ENCODE assay signal across 7 mouse cellular contexts in genomic region chr1:172594495-172594894, GRCm38 (mm10). TPM values are rescaled to one million over a fixed set of nuclear protein-coding genes. Genes with fewer than 3 reads are reported as not detected.
DNase-seq lines count a peak whose midpoint lies in the region; ATAC-seq and TF ChIP-seq lines count a peak whose summit lies in the region.

No protein-coding gene starts in this region.

- in situ Hi-C loops in CH12.LX (cut with MboI; ENCODE audit: low pct_ligation_motif_present, low pct_unique_long_range_greater_than_20kb, low sequenced_read_pairs), result no loop called here

- DNase-seq in layer of hippocampus, adult 11-12 months (ENCODE audit: low spot score), result peak; percentile 54
- DNase-seq in layer of hippocampus, adult 8-10 months (ENCODE audit: low spot score in 2 of 2), result no peak
- DNase-seq in CH12.LX (ENCODE audit: extremely low read depth), result peak; percentile 42
- DNase-seq in MN1 (ENCODE audit: low spot score), result peak; percentile 50
- peak; percentile 69 to 74 for DNase-seq in kidney, postnatal 4 days

- no peak overlapping the region for H3K27ac ChIP-seq in CH12.LX (ENCODE audit: insufficient read depth, low read depth)
- H3K27ac ChIP-seq in embryonic fibroblast, embryonic 13.5 days (ENCODE audit: insufficient read depth, low read length), result no peak overlapping the region

- H3K9ac ChIP-seq in CH12.LX (ENCODE audit: insufficient read depth, low read depth), result no peak overlapping the region

- peaks cover 16% of the 10 kb centered on the region for H3K27me3 ChIP-seq in CH12.LX (replicated peaks)

- TF ChIP-seq RAD21 in CH12.LX (IDR thresholded peaks at IDR 0.05; ENCODE audit: low read depth, low read length), result peak; percentile 25

- TF ChIP-seq EP300 in CH12.LX (IDR thresholded peaks at IDR 0.05; ENCODE audit: low read length), result no peak

- TF ChIP-seq CTCF in CH12.LX (conservative IDR thresholded peaks at IDR 0.05 in 1 of 2, IDR thresholded peaks at IDR 0.05 in 1 of 2; ENCODE audit: low read depth in 2 of 2, low read length in 2 of 2), result peak; percentile 47 to 71; a peak in 3 of 4 replicates
- 0 out of 2 replicates have a peak, but pooled peaks have one; percentile 11 for TF ChIP-seq CTCF in embryonic fibroblast, embryonic 13.5 days (IDR thresholded peaks at IDR 0.05; ENCODE audit: borderline replicate concordance, insufficient read depth, low read length)

- no peaks in the 10 kb centered on the region for H3K9me3 ChIP-seq in CH12.LX (replicated peaks; ENCODE audit: low read length)

- H3K4me1 ChIP-seq in CH12.LX (ENCODE audit: control insufficient read depth in 1 of 2, insufficient read depth in 2 of 2), result peaks cover 8 to 16% of the 10 kb centered on the region in 2 experiments
- H3K4me1 ChIP-seq in embryonic fibroblast, embryonic 13.5 days (ENCODE audit: control insufficient read depth, insufficient read depth, low read length), result no peaks in the 10 kb centered on the region

- H3K36me3 ChIP-seq in CH12.LX (replicated peaks in 1 of 2; ENCODE audit: control insufficient read depth in 1 of 2, insufficient read depth in 1 of 2, low read length in 1 of 2), result no peaks in the 10 kb centered on the region

- ATAC-seq in neutrophil, adult 5-6 weeks (ENCODE audit: extremely low read depth, insufficient number of reproducible peaks, low FRiP score, poor library complexity, severe bottlenecking), result 0 out of 2 replicates have a peak, but pooled peaks have one; percentile 33

- H3K4me3 ChIP-seq in CH12.LX (replicated peaks in 1 of 3; ENCODE audit: low read depth in 2 of 3, low read length in 2 of 3, poor library complexity in 1 of 3), result no peak overlapping the region
- no peak overlapping the region for H3K4me3 ChIP-seq in embryonic fibroblast, embryonic 13.5 days (ENCODE audit: insufficient read depth, low read length)

- no peak overlapping the region for H3K4me2 ChIP-seq in CH12.LX (ENCODE audit: insufficient read depth, low read depth, poor library complexity, severe bottlenecking)

- no peak for TF ChIP-seq POLR2A in CH12.LX (IDR thresholded peaks at IDR 0.05; ENCODE audit: low read depth, low read length)
- no peak for TF ChIP-seq POLR2A in embryonic fibroblast, embryonic 13.5 days (IDR thresholded peaks at IDR 0.05; ENCODE audit: low read depth, low read length)

- dilution Hi-C loops in CH12.LX (cut with MboI; ENCODE audit: extremely low pct_ligation_motif_present, extremely low pct_unique_long_range_greater_than_20kb, low sequenced_read_pairs), result no loop called here

- H3K79me2 ChIP-seq in CH12.LX (replicated peaks; ENCODE audit: control insufficient read depth, extremely low read depth, insufficient read depth, poor library complexity, severe bottlenecking), result no peaks in the 10 kb centered on the region

TF ChIP-seq in CH12.LX, 34 proteins besides CTCF, POLR2A, EP300 and RAD21:
- TF ChIP-seq MAX (IDR thresholded peaks at IDR 0.05; ENCODE audit: low read length), result no peak
- TF ChIP-seq SMC3 (IDR thresholded peaks at IDR 0.05; ENCODE audit: low read depth, low read length), result peak; percentile 52
- TF ChIP-seq MAZ (IDR thresholded peaks at IDR 0.05; ENCODE audit: low read depth, low read length), result no peak
- TF ChIP-seq SIN3A (IDR thresholded peaks at IDR 0.05; ENCODE audit: low read length), result no peak
- no peak for TF ChIP-seq ZNF384 (IDR thresholded peaks at IDR 0.05; ENCODE audit: low read depth, low read length)

RNA-seq across cellular contexts. Expression of gene Slamf8, which starts 4.1 kb away (rescaled TPM):
- total RNA-seq in layer of hippocampus, adult 8-10 months (2022), result under 1 TPM in 2 of 4 experiments, not detected in 2; 0.59 to 0.92 TPM
- total RNA-seq in CH12.LX (2012; rRNA removed) (0.30 and 0.42 TPM in 2 replicates), CH12.LX (2014; rRNA removed) (1.00 and 1.1 TPM in 2 replicates)
- polyA plus RNA-seq in CH12.LX (2012; ENCODE audit: insufficient read length, low read depth), result 1.8 and 2.3 TPM in 2 replicates
- polyA plus RNA-seq in embryonic fibroblast, embryonic 13.5 days (2011; ENCODE audit: insufficient read length, low read depth, missing spikeins), result not detected in 2 replicates
- 1.9 and 2.3 TPM in 2 replicates for total RNA-seq in neutrophil, adult 5-6 weeks (2017)

RNA-seq across cellular contexts. Expression of gene Fcrl6, which starts 7.9 kb away (rescaled TPM):
- total RNA-seq in layer of hippocampus, adult 8-10 months (2022), result under 1 TPM in 1 of 4 experiments, not detected in 3; 0.25 TPM
- total RNA-seq in CH12.LX (2012; rRNA removed), result not detected in 2 replicates
- total RNA-seq in CH12.LX (2014; rRNA removed), result not detected in 2 replicates
- not detected in 2 replicates for polyA plus RNA-seq in CH12.LX (2012; ENCODE audit: insufficient read length, low read depth)
- polyA plus RNA-seq in embryonic fibroblast, embryonic 13.5 days (2011; ENCODE audit: insufficient read length, low read depth, missing spikeins), result not detected in 2 replicates
- 0.35 TPM in 1 of 2 replicates, not detected in the other for total RNA-seq in neutrophil, adult 5-6 weeks (2017)

RNA-seq across cellular contexts. Expression of gene Dusp23, which starts 38.3 kb away (rescaled TPM):
- 1 to 10 TPM; 5.1 to 9.1 (median 5.9) TPM for total RNA-seq in layer of hippocampus, adult 8-10 months (2022)
- total RNA-seq in CH12.LX (2012; rRNA removed) (0.25 and 0.30 TPM in 2 replicates), CH12.LX (2014; rRNA removed) (0.66 and 0.85 TPM in 2 replicates)
- 1.4 and 1.7 TPM in 2 replicates for polyA plus RNA-seq in CH12.LX (2012; ENCODE audit: insufficient read length, low read depth)
- polyA plus RNA-seq in embryonic fibroblast, embryonic 13.5 days (2011; ENCODE audit: insufficient read length, low read depth, missing spikeins), result 4.9 and 10.4 TPM in 2 replicates
- total RNA-seq in neutrophil, adult 5-6 weeks (2017), result 0.37 TPM in 1 of 2 replicates, not detected in the other

RNA-seq across cellular contexts. Expression of gene Vsig8, which starts 38.8 kb away (rescaled TPM):
- under 1 TPM in 3 of 4 experiments, not detected in 1; 0.56 to 0.71 (median 0.64) TPM for total RNA-seq in layer of hippocampus, adult 8-10 months (2022)
- 0.13 and 0.17 TPM in 2 replicates for total RNA-seq in CH12.LX (2012; rRNA removed)
- not detected in 2 replicates for total RNA-seq in CH12.LX (2014; rRNA removed)
- polyA plus RNA-seq in CH12.LX (2012; ENCODE audit: insufficient read length, low read depth), result 0.18 and 0.29 TPM in 2 replicates
- polyA plus RNA-seq in embryonic fibroblast, embryonic 13.5 days (2011; ENCODE audit: insufficient read length, low read depth, missing spikeins), result not detected in 2 replicates
- not detected in 2 replicates for total RNA-seq in neutrophil, adult 5-6 weeks (2017)

Comparison
In these comparisons a context has a peak if more than half of its experiments do, and no peak if none do; other contexts are left out.
1. DNase-seq: peak in layer of hippocampus, adult 11-12 months (single experiment), CH12.LX (single experiment), MN1 (single experiment) and kidney, postnatal 4 days (2 of 2); none in layer of hippocampus, adult 8-10 months (0 of 2).